Comparison of ENCODE assay signal across 14 mouse cellular contexts in the genomic region with DNA sequence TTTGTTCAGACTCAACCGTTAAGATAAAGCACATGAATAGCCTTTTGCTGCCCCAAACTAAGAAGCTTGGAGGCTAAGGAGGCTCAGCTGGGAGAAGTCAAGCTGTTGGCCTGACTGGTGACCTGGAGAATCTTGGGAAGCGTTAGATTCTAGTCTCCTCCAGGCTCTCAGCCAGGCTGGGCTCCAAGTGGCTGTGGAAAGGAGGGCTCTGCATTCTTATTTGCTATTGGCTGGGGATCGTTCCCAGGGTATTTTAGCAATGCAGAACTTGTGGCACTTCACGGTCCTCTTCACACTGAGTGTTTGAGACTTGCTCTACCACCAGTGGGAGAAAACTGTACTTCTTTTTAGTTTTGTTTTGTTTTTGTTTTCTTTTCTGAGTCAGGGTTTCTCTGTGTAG. TPM values are rescaled to one million over a fixed set of nuclear protein-coding genes. Genes with fewer than 3 reads are reported as not detected.
A peak's percentile ranks its signal among the peaks of the same experiment; 100 is the strongest.
DNase-seq lines count a peak whose midpoint lies in the region; ATAC-seq lines count a peak whose summit lies in the region.
"Had no signal": no experiment of that assay in that cellular context is flagged by ENCODE, and none has a peak within 500 bp of the region (broad histone marks: within the 10 kb centered on the region; RNA-seq: fewer than 3 reads in every experiment).

No protein-coding gene starts in this region.

- 0 out of 2 replicates have a peak overlapping the region, but pooled peaks have one; percentile 6 for H3K4me2 ChIP-seq in heart, embryonic 15.5 days
- H3K4me2 ChIP-seq in heart, embryonic 16.5 days (ENCODE audit: low read depth, low read length), result peak overlapping the region; percentile 5; the same call in 1 of the 2 replicates
- H3K4me2 ChIP-seq: forebrain, embryonic 15.5 days; hindbrain, embryonic 12.5 days; liver, embryonic 13.5 days had no signal

- H3K9me3 ChIP-seq in heart, embryonic 15.5 days (replicated peaks), result no peaks in the 10 kb centered on the region
- H3K9me3 ChIP-seq in heart, embryonic 16.5 days (replicated peaks; ENCODE audit: control insufficient read depth, low read length), result no peaks in the 10 kb centered on the region
- H3K9me3 ChIP-seq: forebrain, embryonic 15.5 days; hindbrain, embryonic 12.5 days; liver, embryonic 13.5 days had no signal

- H3K27ac ChIP-seq in heart, embryonic 15.5 days, result peak overlapping the region; percentile 7
- peak overlapping the region; percentile 36 for H3K27ac ChIP-seq in heart, embryonic 16.5 days (ENCODE audit: low read length)
- H3K27ac ChIP-seq: forebrain, embryonic 15.5 days; hindbrain, embryonic 12.5 days; liver, embryonic 13.5 days had no signal

- peak; percentile 31; the same call in 1 of the 2 replicates for ATAC-seq in heart, embryonic 15.5 days (replicated peaks; ENCODE audit: insufficient number of reproducible peaks, insufficient read depth, low FRiP score, low read depth)
- ATAC-seq in heart, embryonic 16.5 days (replicated peaks; ENCODE audit: extremely low read depth, insufficient read depth, low FRiP score), result peak; percentile 60; the same call in 1 of the 2 replicates
- no peak for ATAC-seq in frontal cortex, adult (ENCODE audit: low TSS enrichment)
- ATAC-seq: forebrain, embryonic 15.5 days; intestine, embryonic 16.5 days had no signal

- no peaks in the 10 kb centered on the region for H3K36me3 ChIP-seq in heart, embryonic 15.5 days
- no peaks in the 10 kb centered on the region for H3K36me3 ChIP-seq in heart, embryonic 16.5 days (ENCODE audit: control insufficient read depth, insufficient read depth)
- H3K36me3 ChIP-seq: forebrain, embryonic 15.5 days; hindbrain, embryonic 12.5 days; liver, embryonic 13.5 days had no signal

- DNase-seq in heart, postnatal 25 days (ENCODE audit: low spot score), result no peak
- peak; percentile 35 to 57 for DNase-seq in kidney, postnatal 25 days
- DNase-seq in lung, postnatal 14 days, result peak; percentile 61
- no peak for DNase-seq in frontal cortex, postnatal 36 days (ENCODE audit: low spot score in 2 of 2)
- DNase-seq in gastrocnemius, postnatal 4 days (ENCODE audit: low spot score in 2 of 2), result no peak
- DNase-seq: gastrocnemius, postnatal 25 days; liver, embryonic 13.5 days; right cerebral cortex, adult 18-20 months had no signal

- intact Hi-C loops in heart, postnatal 25 days (cut with DNase I), result no loop called here

- no peaks in the 10 kb centered on the region for H3K27me3 ChIP-seq in heart, embryonic 15.5 days
- no peaks in the 10 kb centered on the region for H3K27me3 ChIP-seq in heart, embryonic 16.5 days (ENCODE audit: control insufficient read depth, insufficient read depth, low read length)
- H3K27me3 ChIP-seq: forebrain, embryonic 15.5 days; hindbrain, embryonic 12.5 days; liver, embryonic 13.5 days had no signal

- H3K4me1 ChIP-seq in heart, embryonic 15.5 days (replicated peaks), result peaks cover 9% of the 10 kb centered on the region; the same call in 1 of the 2 replicates
- H3K4me1 ChIP-seq in heart, embryonic 16.5 days (ENCODE audit: control insufficient read depth, insufficient read depth, low read length), result peaks cover 11% of the 10 kb centered on the region
- H3K4me1 ChIP-seq: forebrain, embryonic 15.5 days; hindbrain, embryonic 12.5 days; liver, embryonic 13.5 days had no signal

- WGBS in heart, embryonic 15.5 days, result 24% methylated on average over 4 of the region's 4 CpGs
- 30% methylated on average over 4 of the region's 4 CpGs for WGBS in heart, embryonic 16.5 days

- H3K4me3 ChIP-seq in heart, embryonic 15.5 days, result no peak overlapping the region
- H3K4me3 ChIP-seq in heart, embryonic 16.5 days (ENCODE audit: low read length), result no peak overlapping the region
- H3K4me3 ChIP-seq: forebrain, embryonic 15.5 days; hindbrain, embryonic 12.5 days; liver, embryonic 13.5 days had no signal

- H3K9ac ChIP-seq in heart, embryonic 15.5 days, result no peak overlapping the region
- H3K9ac ChIP-seq in heart, embryonic 16.5 days (ENCODE audit: low read length), result no peak overlapping the region
- H3K9ac ChIP-seq: forebrain, embryonic 15.5 days; hindbrain, embryonic 12.5 days; liver, embryonic 13.5 days had no signal

RNA-seq across cellular contexts. Expression of a gene that starts 20.2 kb away (rescaled TPM):
- 12.0 and 15.5 TPM in 2 replicates for polyA plus RNA-seq in heart, embryonic 15.5 days (2015; fragmentation: Nextera tagmentation; extraction: Ambion mirVana)
- 10 to 100 TPM; 10.4 to 11.0 TPM for total RNA-seq in heart, postnatal 25 days (2021)
- polyA plus RNA-seq in heart, embryonic 16.5 days (2015; fragmentation: Nextera tagmentation; extraction: Ambion mirVana), result 13.1 and 14.4 TPM in 2 replicates
- total RNA-seq in gastrocnemius, postnatal 4 days (2021), result 10 to 100 TPM; 19.6 to 21.6 TPM

RNA-seq across cellular contexts. Expression of a gene that starts 47.3 kb away (rescaled TPM):
- 10.8 and 10.9 TPM in 2 replicates for polyA plus RNA-seq in heart, embryonic 15.5 days (2015; fragmentation: Nextera tagmentation; extraction: Ambion mirVana)
- 10 to 100 TPM; 21.3 to 21.5 TPM for total RNA-seq in heart, postnatal 25 days (2021)
- 11.5 and 12.5 TPM in 2 replicates for polyA plus RNA-seq in heart, embryonic 16.5 days (2015; fragmentation: Nextera tagmentation; extraction: Ambion mirVana)
- 10 to 100 TPM; 21.1 to 25.4 TPM for total RNA-seq in gastrocnemius, postnatal 4 days (2021)

Comparison
In these comparisons a context has a peak if more than half of its experiments do, and no peak if none do; other contexts are left out.
1. DNase-seq: peak in kidney, postnatal 25 days (2 of 2) and lung, postnatal 14 days (single experiment); none in heart, postnatal 25 days (single experiment), frontal cortex, postnatal 36 days (0 of 2) and gastrocnemius, postnatal 4 days (0 of 2).